Mouse (Mus musculus) kidney, embryonic 14.5 days (tissue): ENCODE results near the gene Zfp777. TPM values are rescaled to one million over a fixed set of nuclear protein-coding genes. Genes with fewer than 3 reads are reported as not detected.
A peak's percentile ranks its signal among the peaks of the same experiment; 100 is the strongest.

Experiments used
- ATAC-seq: fragments of 200-750 bp; cut with Nextera tagmentation; 2 replicates; pipeline ENCODE4 v1.8.0; 2017; ENCODE audit warnings: moderate number of reproducible peaks, mild to moderate bottlenecking, moderate TSS enrichment, moderate library complexity; ENCODE audit not compliant: low FRiP score, low TSS enrichment
- H3K27ac ChIP-seq: fragments of 300-500 bp; sonication (generic); 2 replicates; pipeline ENCODE4 v1.5.1; 2014; ENCODE audit warnings: low read depth, mild to moderate bottlenecking, low read length, moderate library complexity, mixed read lengths
- H3K27me3 ChIP-seq: fragments of 300-500 bp; sonication (generic); 2 replicates; pipeline ENCODE4 v1.6.1; 2014; ENCODE audit warnings: mild to moderate bottlenecking, low read length; ENCODE audit not compliant: control insufficient read depth, insufficient read depth
- H3K36me3 ChIP-seq: fragments of 300-500 bp; sonication (generic); 2 replicates; pipeline ENCODE4 v1.6.1; 2014; ENCODE audit warnings: low read length, mixed read lengths; ENCODE audit not compliant: control insufficient read depth, insufficient read depth
- H3K4me1 ChIP-seq: fragments of 300-500 bp; sonication (generic); 2 replicates; pipeline ENCODE4 v1.6.1; 2014; ENCODE audit warnings: low read length, mixed read lengths; ENCODE audit not compliant: control insufficient read depth, insufficient read depth
- H3K4me2 ChIP-seq: fragments of 300-500 bp; sonication (generic); replicated peaks from 2 replicates; pipeline ENCODE4 v1.6.1; 2014; ENCODE audit warnings: low read depth, mild to moderate bottlenecking, low read length
- H3K4me3 ChIP-seq: fragments of 300-500 bp; sonication (generic); 2 replicates; pipeline ENCODE4 v1.5.1; 2014; ENCODE audit warnings: mild to moderate bottlenecking, low read length
- H3K9ac ChIP-seq: fragments of 300-500 bp; sonication (generic); 2 replicates; pipeline ENCODE4 v1.6.1; 2014; ENCODE audit warnings: low read depth, mild to moderate bottlenecking, low read length, moderate library complexity
- H3K9me3 ChIP-seq: fragments of 300-500 bp; sonication (generic); 2 replicates; pipeline ENCODE4 v1.6.1; 2016; ENCODE audit warnings: low read length; ENCODE audit not compliant: control insufficient read depth
- WGBS: fragments of 180-500 bp; shearing (Covaris S2); extraction: QIAGEN DNeasy Blood & Tissue Kit; methylation state at CpG from one replicate; pipeline ENCODE4 v1.1.7; 2014; 5-methylcytosine and 5-hydroxymethylcytosine counted together
- polyA plus RNA-seq: library from polyadenylated mRNA; unstranded; fragments of >200 nt; fragmentation: Nextera tagmentation; extraction: Ambion mirVana; gene quantifications from 2 replicates; pipeline ENCODE4 v1.2.1, GENCODE M21; 2014

The Zfp777 gene
- polyA plus RNA-seq, 1 experiment from 2014 or later, result 11.9 TPM

DNA sequence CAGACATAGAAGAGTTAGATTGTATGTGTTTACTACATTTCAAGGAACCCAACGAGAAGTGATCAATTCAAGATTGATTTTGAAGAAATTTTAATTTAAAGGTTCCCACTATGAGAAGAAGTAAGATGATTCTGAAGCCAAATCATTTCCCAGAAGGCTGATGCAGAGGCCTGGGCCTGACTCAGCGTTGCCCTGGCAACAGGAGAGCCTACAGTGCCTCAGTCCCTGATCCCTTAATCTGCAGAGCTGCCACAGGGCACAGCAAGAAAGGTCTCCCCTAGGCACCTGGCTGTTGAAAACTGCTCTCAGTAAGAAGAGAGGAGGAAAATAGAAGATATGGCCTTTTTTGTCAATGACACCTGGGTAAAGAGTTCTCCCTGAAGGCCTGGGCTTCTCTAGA lies 28.7 kb downstream of the Zfp777 start:
- Histone ChIP-seq H3K27me3 (no peaks in the 10 kb centered on the region), H3K4me2 (no peak overlapping the region), H3K27ac (no peak overlapping the region), H3K4me3 (no peak overlapping the region), H3K4me1 (0 out of 2 replicates have a peak, but pooled peaks cover 5% of the 10 kb centered on the region), H3K9me3 (peaks cover 11% of the 10 kb centered on the region), H3K9ac (no peak overlapping the region), H3K36me3 (peaks cover 26% of the 10 kb centered on the region)
- whole genome bisulfite sequencing, result 75% methylated on average over 2 of the region's 2 CpGs
- no peak for ATAC-seq

DNA sequence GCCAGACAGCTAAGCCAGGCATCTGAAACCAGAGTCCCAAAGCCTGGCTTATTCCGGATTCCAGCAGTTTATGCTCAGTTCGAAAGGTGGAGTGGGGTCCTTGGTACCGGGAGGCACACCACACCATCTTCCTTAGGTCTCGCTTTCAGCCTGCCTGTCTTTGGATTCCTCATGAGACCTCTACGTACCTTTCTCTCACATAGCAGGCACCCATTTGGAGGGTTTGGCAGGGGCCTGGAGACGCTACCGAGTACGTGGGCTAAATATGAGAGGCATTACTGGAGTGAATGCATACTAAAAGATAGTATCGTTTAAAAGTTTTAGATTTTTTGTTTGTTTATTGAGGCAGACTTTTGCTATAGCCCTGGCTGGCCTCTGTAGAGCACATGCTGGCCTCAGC lies 31.9 kb downstream of the Zfp777 start:
- Histone ChIP-seq H3K4me3 (no peak overlapping the region), H3K36me3 (peaks cover 8% of the 10 kb centered on the region; the same call in 1 of the 2 replicates), H3K4me2 (no peak overlapping the region), H3K9ac (no peak overlapping the region; the same call in 1 of the 2 replicates), H3K27me3 (no peaks in the 10 kb centered on the region), H3K27ac (no peak overlapping the region), H3K9me3 (no peaks in the 10 kb centered on the region), H3K4me1 (0 out of 2 replicates have a peak, but pooled peaks cover 5% of the 10 kb centered on the region)
- 95% methylated on average over 9 of the region's 9 CpGs for WGBS
- ATAC-seq, result no peak

DNA sequence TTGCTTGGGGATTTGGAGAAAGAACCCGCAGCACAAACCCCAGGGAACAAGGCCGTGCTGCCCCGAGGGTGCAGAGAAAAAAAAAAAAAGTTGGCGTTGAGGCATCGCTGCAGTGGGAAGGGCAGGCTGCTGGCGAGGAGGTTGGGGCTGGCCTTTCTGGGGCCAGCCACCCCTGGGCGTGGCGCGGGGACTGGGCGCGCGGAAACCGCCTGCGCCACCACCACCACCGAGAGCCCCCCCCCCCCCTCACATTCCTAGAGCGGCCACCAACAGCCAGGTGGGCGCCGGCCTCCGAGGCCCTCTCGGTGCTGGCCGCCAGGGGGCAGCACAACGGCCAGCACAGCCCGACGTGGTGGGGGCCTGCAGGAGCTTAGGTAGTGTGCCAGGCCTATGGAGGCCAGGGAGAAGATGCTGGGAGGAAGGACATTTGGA lies 32.6 kb downstream of the Zfp777 start:
- no peaks in the 10 kb centered on the region for H3K27me3 ChIP-seq
- WGBS, result under 1% methylated on average over 23 of the region's 24 CpGs
- 0 out of 2 replicates have a peak, but pooled peaks cover 5% of the 10 kb centered on the region for H3K4me1 ChIP-seq
- peak; percentile 97 for ATAC-seq
- no peaks in the 10 kb centered on the region for H3K9me3 ChIP-seq
- H3K27ac ChIP-seq, result no peak overlapping the region; the same call in 1 of the 2 replicates
- peak overlapping the region; percentile 53 for H3K4me2 ChIP-seq
- peak overlapping the region; percentile 38 for H3K4me3 ChIP-seq
- peaks cover 4% of the 10 kb centered on the region; the same call in 1 of the 2 replicates for H3K36me3 ChIP-seq
- peak overlapping the region; percentile 44 for H3K9ac ChIP-seq

DNA sequence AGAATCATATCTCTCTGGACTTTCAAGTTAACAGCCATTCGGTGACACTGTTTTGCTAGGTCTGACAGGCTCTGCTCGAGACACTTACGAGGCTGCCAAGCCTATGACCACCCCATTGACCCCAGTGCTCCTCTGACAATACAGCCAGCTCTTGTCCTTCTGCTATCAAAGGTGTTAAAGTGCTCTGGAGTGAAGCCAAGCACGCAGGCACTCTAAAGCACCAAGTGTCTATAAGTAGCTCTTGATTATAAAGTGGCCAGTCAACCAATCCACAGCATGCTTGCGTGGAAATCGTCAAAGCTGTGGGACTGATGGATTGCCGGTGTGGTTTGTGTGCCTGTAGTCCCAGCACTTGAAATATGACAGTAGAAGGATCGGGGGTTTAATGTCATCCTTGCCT lies 38.0 kb downstream of the Zfp777 start:
- Histone ChIP-seq H3K4me1 (peaks cover 3% of the 10 kb centered on the region; the same call in 1 of the 2 replicates), H3K36me3 (no peaks in the 10 kb centered on the region), H3K9me3 (no peaks in the 10 kb centered on the region), H3K9ac (no peak overlapping the region), H3K27me3 (no peaks in the 10 kb centered on the region), H3K4me3 (no peak overlapping the region), H3K4me2 (no peak overlapping the region), H3K27ac (no peak overlapping the region)
- WGBS, result 29% methylated on average over 8 of the region's 8 CpGs
- ATAC-seq, result no peak

DNA sequence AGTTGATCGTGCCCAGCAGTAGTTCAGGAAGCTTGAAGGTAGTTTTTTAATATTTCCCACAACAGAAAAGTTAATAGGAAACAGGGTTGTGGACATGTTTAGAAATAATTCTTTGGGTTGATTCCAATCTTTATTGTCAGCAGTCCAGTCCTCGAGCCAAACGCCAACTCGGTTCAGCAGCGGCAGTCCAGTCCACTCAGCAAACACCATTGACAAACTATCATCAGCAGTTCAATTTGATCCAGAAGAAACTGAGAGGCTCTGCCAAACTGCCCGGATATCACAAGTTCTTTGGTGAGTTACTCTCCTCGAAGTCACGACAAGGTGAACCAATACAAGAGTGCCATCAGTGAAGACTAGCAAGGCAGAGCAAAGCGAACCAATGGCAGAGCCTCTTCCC lies 53.0 kb downstream of the Zfp777 start:
- Histone ChIP-seq H3K9me3 (no peaks in the 10 kb centered on the region), H3K27ac (no peak overlapping the region), H3K9ac (no peak overlapping the region), H3K4me1 (no peaks in the 10 kb centered on the region), H3K4me3 (no peak overlapping the region), H3K27me3 (no peaks in the 10 kb centered on the region), H3K4me2 (no peak overlapping the region), H3K36me3 (no peaks in the 10 kb centered on the region)
- no peak for ATAC-seq
- WGBS, result 93% methylated on average over 9 of the region's 9 CpGs

DNA sequence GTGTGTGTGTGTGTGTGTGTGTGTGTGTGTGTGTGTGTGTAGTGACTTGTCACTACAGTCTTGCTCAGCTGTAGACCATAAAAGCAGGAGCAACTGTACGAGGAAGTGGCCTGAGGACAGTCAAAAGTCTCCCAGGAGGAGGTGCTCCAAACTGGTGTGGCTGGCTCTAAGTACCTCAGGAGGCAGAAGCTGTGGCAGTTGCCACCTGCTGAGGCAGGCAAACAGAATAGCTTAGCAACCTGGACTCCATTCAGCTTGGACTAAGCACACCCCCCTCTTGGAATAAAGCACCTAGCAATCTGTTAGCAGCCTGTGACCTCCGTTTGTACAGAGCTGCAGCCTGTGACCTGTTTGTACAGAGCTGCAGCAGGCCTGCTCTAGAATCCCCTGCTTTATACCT lies 64.8 kb downstream of the Zfp777 start:
- Histone ChIP-seq H3K4me2 (no peak overlapping the region), H3K9me3 (no peaks in the 10 kb centered on the region), H3K9ac (no peak overlapping the region), H3K4me3 (no peak overlapping the region), H3K27ac (no peak overlapping the region), H3K36me3 (no peaks in the 10 kb centered on the region), H3K4me1 (no peaks in the 10 kb centered on the region), H3K27me3 (no peaks in the 10 kb centered on the region)
- WGBS, result 26% methylated on average over 2 of the region's 2 CpGs
- ATAC-seq, result no peak

DNA sequence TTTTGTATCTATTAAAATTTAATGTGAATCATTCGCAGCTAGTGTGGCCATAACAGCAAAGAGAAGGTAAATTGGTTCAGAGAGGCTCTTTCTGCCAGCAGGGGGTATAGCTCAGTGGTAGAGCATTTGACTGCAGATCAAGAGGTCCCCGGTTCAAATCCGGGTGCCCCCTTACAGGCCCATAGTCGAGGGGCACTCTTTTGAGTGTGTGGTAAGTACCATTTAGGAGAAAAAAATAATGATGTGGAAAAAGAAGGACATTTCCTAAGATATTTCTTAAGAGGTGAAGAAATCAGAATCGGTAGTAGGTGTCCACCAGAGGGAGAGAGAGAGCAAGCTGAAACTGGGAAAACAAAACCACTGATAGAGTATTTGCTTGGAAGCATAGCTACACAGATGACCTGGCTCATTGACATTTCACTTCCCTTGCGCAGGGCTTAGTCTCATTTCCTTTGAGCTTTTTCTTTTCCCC lies 69.8 kb downstream of the Zfp777 start:
- Histone ChIP-seq H3K36me3 (no peaks in the 10 kb centered on the region), H3K27ac (no peak overlapping the region), H3K9me3 (no peaks in the 10 kb centered on the region), H3K27me3 (no peaks in the 10 kb centered on the region), H3K4me1 (no peaks in the 10 kb centered on the region), H3K4me2 (no peak overlapping the region), H3K4me3 (no peak overlapping the region), H3K9ac (no peak overlapping the region)
- WGBS, result 16% methylated on average over 6 of the region's 6 CpGs
- ATAC-seq, result peak; percentile 81

DNA sequence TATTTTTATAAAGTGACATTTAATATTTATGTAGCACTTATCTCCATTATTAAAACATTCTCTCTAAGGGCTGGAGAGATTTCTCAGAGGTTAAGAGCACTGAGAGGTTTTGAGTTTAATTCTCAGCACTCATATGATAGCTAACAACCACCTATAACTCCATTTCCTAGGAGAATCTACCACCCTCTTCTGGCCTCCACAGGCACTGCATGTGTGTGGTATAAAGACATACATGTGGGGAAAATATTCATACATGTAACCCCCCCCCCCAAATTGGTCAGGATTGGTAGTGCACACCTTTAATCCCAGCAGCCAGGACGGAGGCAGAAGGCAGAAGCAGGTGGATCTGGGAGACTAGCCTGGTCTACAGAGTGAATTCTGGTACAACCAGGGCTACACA lies 74.1 kb downstream of the Zfp777 start:
- no peak for ATAC-seq
- Histone ChIP-seq H3K36me3 (no peaks in the 10 kb centered on the region), H3K4me3 (no peak overlapping the region), H3K27ac (no peak overlapping the region), H3K4me2 (no peak overlapping the region), H3K9ac (no peak overlapping the region), H3K4me1 (no peaks in the 10 kb centered on the region), H3K27me3 (no peaks in the 10 kb centered on the region), H3K9me3 (no peaks in the 10 kb centered on the region)
- 100% methylated on average over 1 of the region's 1 CpGs for WGBS
